Mouse (Mus musculus): Measurements from ENCODE around the gene Dnajc3. TPM values are rescaled to one million over a fixed set of nuclear protein-coding genes. Genes with fewer than 3 reads are reported as not detected.
"Not testable (repeated sequence)": the region's sequence is repeated elsewhere in the genome, so short reads cannot be mapped to it uniquely, and the experiment has no call there.

The Dnajc3 gene
- polyA plus RNA-seq, 1 experiment from 2014 or later = 44.3 TPM

DNA sequence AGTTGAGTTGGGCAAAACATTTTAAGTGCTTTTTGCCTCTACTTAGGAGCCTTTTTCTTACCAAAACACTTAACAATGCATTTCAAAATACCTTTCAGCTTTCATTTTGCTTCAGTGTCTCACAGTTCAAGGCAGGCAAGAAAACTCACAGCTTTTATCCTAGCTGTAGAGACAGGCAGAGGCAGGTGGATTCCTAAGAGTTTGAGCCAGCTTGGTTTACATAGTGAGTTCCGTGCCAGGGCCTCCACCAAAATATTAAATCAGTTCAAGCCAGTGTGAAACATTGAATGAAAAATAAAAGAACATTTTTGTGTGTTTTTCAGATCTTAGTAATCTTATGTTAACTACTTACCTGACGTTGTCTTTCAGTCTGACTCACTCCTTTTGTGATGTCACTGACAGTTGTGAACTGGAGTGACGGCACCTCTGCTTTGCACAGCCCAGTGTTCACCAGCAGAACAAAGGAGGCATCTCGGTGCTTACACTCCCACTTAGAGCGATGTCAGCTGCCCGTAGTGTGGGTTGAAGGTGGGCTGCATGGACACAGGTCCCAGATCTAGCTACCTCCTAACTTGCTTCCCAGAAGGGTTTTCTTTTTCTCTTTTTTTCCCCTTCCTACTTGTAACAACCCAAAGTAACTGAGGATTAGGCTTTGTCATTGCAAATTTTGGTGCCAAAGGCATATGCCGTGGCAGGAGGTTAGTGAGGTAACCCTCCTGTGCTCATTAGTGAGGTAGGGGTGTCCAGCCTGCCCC, 42.0 kb downstream of the Dnajc3 start:
- peak; percentile 46 for DNase-seq (ENCODE audit: low spot score)
- Histone ChIP-seq H3K36me3 (peaks cover 76% of the 10 kb centered on the region), H3K4me1 (no peaks in the 10 kb centered on the region), H3K27me3 (ENCODE audit: insufficient read depth, poor library complexity, severe bottlenecking) (no peaks in the 10 kb centered on the region), H3K4me3 (no peak overlapping the region), H3K27ac (no peak overlapping the region), H3K9me3 (no peaks in the 10 kb centered on the region)
- 79% methylated on average over 7 of the region's 7 CpGs for WGBS

- Histone ChIP-seq H3K4me1 (no peaks in the 10 kb centered on the region), H3K36me3 (peaks cover 70% of the 10 kb centered on the region), H3K9me3 (no peaks in the 10 kb centered on the region), H3K27ac (no peak overlapping the region), H3K27me3 (ENCODE audit: insufficient read depth, poor library complexity, severe bottlenecking) (no peaks in the 10 kb centered on the region), H3K4me3 (no peak overlapping the region)
- 85% methylated on average over 5 of the region's 5 CpGs for WGBS
- DNase-seq (ENCODE audit: low spot score) = peak; percentile 46
Observed at GRCm38 (mm10) chr14:118980358-118980757, 42.6 kb downstream of the Dnajc3 start.

GRCm38 (mm10) chr14:118980890-118981289, 43.1 kb downstream of the Dnajc3 start:
- no peaks in the 10 kb centered on the region for H3K9me3 ChIP-seq
- 81% methylated on average over 8 of the region's 8 CpGs for WGBS

DNA sequence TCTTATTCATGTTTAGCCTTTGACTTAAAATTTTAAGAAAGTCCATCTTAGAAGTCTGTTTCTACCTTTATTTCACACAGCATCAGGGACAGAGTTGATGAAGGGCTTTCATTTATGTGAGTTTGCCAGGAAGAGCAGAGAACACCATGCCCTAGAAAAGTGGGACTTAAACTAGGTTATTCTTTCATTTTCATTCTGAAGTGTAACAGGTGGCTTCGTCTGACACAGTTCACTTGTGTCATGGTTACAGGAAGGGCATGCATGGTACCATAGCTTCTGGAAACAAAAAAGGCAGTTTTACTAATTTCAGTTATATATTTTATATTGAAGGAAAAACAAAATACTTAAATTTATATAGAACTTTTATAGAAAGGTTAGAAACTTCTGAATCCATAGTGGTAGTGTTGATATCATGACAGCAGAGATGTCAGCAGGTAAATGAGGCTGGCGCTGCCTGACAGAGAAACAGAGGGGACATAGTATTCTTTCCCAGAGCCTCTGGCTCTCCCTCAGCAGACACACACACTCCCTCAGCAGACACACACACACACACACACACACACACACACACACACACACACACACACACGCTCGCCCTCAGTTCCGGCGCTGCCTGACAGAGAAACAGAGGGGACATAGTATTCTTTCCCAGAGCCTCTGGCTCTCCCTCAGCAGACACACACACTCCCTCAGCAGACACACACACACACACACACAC, 44.1 kb downstream of the Dnajc3 start:
- not testable (repeated sequence) for H3K4me1 ChIP-seq; H3K9me3 ChIP-seq; H3K4me3 ChIP-seq; H3K27ac ChIP-seq; H3K27me3 ChIP-seq (ENCODE audit: insufficient read depth, poor library complexity, severe bottlenecking)
- peaks cover 56% of the 10 kb centered on the region for H3K36me3 ChIP-seq
- 83% methylated on average over 2 of the region's 6 CpGs for WGBS
- peak; percentile 13 for DNase-seq (ENCODE audit: low spot score)

More at GRCm38 (mm10) chr14:118980890-118981289, 43.1 kb downstream of the Dnajc3 start:
- Histone ChIP-seq H3K27ac (no peak overlapping the region), H3K27me3 (ENCODE audit: insufficient read depth, poor library complexity, severe bottlenecking) (no peaks in the 10 kb centered on the region), H3K4me3 (no peak overlapping the region), H3K36me3 (peaks cover 65% of the 10 kb centered on the region), H3K4me1 (no peaks in the 10 kb centered on the region)
- peak; percentile 58 for DNase-seq (ENCODE audit: low spot score)

GRCm38 (mm10) chr14:118982429-118983045, 44.8 kb downstream of the Dnajc3 start:
- not testable (repeated sequence) for H3K27ac ChIP-seq; H3K27me3 ChIP-seq (ENCODE audit: insufficient read depth, poor library complexity, severe bottlenecking); H3K4me1 ChIP-seq; H3K4me3 ChIP-seq; H3K9me3 ChIP-seq
- peak; percentile 54 for DNase-seq (ENCODE audit: low spot score)
- 71% methylated on average over 11 of the region's 11 CpGs for WGBS
- H3K36me3 ChIP-seq = peaks cover 49% of the 10 kb centered on the region

- Histone ChIP-seq H3K27ac (no peak overlapping the region), H3K36me3 (peaks cover 41% of the 10 kb centered on the region), H3K9me3 (no peaks in the 10 kb centered on the region), H3K4me3 (no peak overlapping the region), H3K27me3 (ENCODE audit: insufficient read depth, poor library complexity, severe bottlenecking) (no peaks in the 10 kb centered on the region), H3K4me1 (no peaks in the 10 kb centered on the region; the same call in 1 of the 2 replicates)
- DNase-seq (ENCODE audit: low spot score) = peak; percentile 71
Observed at GRCm38 (mm10) chr14:118983396-118983795, 45.6 kb downstream of the Dnajc3 start.

- Histone ChIP-seq H3K36me3 (peaks cover 34% of the 10 kb centered on the region), H3K9me3 (no peaks in the 10 kb centered on the region), H3K27me3 (ENCODE audit: insufficient read depth, poor library complexity, severe bottlenecking) (no peaks in the 10 kb centered on the region), H3K27ac (no peak overlapping the region), H3K4me3 (no peak overlapping the region), H3K4me1 (peaks cover 3% of the 10 kb centered on the region; the same call in 1 of the 2 replicates)
- WGBS = 85% methylated on average over 4 of the region's 4 CpGs
- no peak for DNase-seq (ENCODE audit: low spot score)
Observed at GRCm38 (mm10) chr14:118984161-118984560, 46.4 kb downstream of the Dnajc3 start.

DNA sequence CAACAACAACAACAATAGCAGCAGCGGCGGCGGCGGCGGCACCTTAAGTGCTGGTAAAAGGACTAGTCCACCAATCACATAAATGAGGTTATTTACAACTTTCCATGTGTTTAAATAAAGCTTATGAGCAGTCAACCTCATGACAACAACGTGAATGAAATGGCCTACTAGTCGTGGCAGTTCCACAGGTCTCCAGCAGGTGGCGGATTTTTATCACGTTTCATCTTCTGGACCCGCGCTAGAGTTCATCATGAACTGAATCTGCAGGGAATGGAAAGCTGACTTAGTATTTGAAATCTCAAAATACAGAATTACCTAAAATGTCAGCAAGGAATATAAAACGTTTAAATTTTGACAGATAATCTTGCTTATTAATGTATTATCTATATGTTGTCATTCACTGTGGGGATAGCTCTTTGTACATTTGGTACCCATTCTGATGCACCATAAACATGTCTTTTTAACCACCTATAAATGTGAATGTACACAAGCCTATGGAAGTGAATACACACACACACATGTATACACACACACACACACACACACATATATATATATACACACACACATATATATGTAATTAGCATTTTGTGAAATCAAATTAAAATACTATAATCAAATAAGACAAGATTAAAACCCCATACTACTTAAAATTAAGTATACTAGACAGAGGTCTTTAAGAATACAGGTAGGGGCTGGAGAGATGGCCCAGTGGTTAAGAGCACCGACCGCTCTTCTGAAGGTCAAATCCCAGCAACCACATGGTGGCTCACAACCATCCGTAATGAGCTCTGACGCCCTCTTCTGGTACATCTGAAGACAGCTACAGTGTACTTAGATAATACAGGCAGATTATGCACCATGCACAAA, 49.1 kb downstream of the Dnajc3 start:
- Histone ChIP-seq H3K36me3 (peaks cover 18% of the 10 kb centered on the region), H3K27ac (no peak overlapping the region), H3K4me1 (peaks cover 3% of the 10 kb centered on the region; the same call in 1 of the 2 replicates), H3K9me3 (no peaks in the 10 kb centered on the region), H3K27me3 (ENCODE audit: insufficient read depth, poor library complexity, severe bottlenecking) (no peaks in the 10 kb centered on the region), H3K4me3 (no peak overlapping the region)
- 43% methylated on average over 16 of the region's 16 CpGs for WGBS
- DNase-seq (ENCODE audit: low spot score) = peak; percentile 78

- 37% methylated on average over 13 of the region's 13 CpGs for WGBS
- H3K4me3 ChIP-seq = peak overlapping the region; percentile 25; the same call in 1 of the 2 replicates
- no peaks in the 10 kb centered on the region for H3K27me3 ChIP-seq (ENCODE audit: insufficient read depth, poor library complexity, severe bottlenecking)
- H3K9me3 ChIP-seq = no peaks in the 10 kb centered on the region
- peak; percentile 89 for DNase-seq (ENCODE audit: low spot score)
- peaks cover 21% of the 10 kb centered on the region for H3K36me3 ChIP-seq
- peaks cover 3% of the 10 kb centered on the region; the same call in 1 of the 2 replicates for H3K4me1 ChIP-seq
- H3K27ac ChIP-seq = no peak overlapping the region
Observed at GRCm38 (mm10) chr14:118987523-118988496, 50.0 kb downstream of the Dnajc3 start.

- no peak overlapping the region for H3K4me3 ChIP-seq
- no peaks in the 10 kb centered on the region for H3K27me3 ChIP-seq (ENCODE audit: insufficient read depth, poor library complexity, severe bottlenecking)
- H3K27ac ChIP-seq = no peak overlapping the region
- H3K36me3 ChIP-seq = peaks cover 47% of the 10 kb centered on the region
- WGBS = 81% methylated on average over 9 of the region's 9 CpGs
- H3K4me1 ChIP-seq = no peaks in the 10 kb centered on the region
- no peaks in the 10 kb centered on the region for H3K9me3 ChIP-seq
- no peak for DNase-seq (ENCODE audit: low spot score)
Observed at GRCm38 (mm10) chr14:118995226-118995925, 57.6 kb downstream of the Dnajc3 start.

- H3K27me3 ChIP-seq (ENCODE audit: insufficient read depth, poor library complexity, severe bottlenecking) = no peaks in the 10 kb centered on the region
- 0 out of 2 replicates have a peak, but pooled peaks cover 3% of the 10 kb centered on the region for H3K4me1 ChIP-seq
- no peak overlapping the region for H3K27ac ChIP-seq
- no peaks in the 10 kb centered on the region for H3K9me3 ChIP-seq
- no peak for DNase-seq (ENCODE audit: low spot score)
- H3K4me3 ChIP-seq = no peak overlapping the region
- peaks cover 16% of the 10 kb centered on the region for H3K36me3 ChIP-seq
Observed at GRCm38 (mm10) chr14:119003320-119003719, 65.5 kb downstream of the Dnajc3 start.
